Mouse (Mus musculus) heart, postnatal 10 days (tissue): ENCODE measurements around the gene Lst1. TPM values are rescaled to one million over a fixed set of nuclear protein-coding genes. Genes with fewer than 3 reads are reported as not detected.

Experiments used
- DNase-seq, 2 experiments: peaks; one replicate each; pipeline ENCODE4 v3.0.0; 2021
- intact Hi-C: fragments of 180-260 bp; cut with DNase I; formaldehyde crosslinking; loops from one replicate; pipeline ENCODE4 v1.15.1; 2025
- total RNA-seq, 2 experiments: library from RNA; stranded (reverse); gene quantifications; 2 replicates each; pipeline ENCODE4 v1.2.3; 2021

Lst1 gene
- total RNA-seq, 2 experiments from 2014 or later: 2.8 to 4.5 TPM

DNA sequence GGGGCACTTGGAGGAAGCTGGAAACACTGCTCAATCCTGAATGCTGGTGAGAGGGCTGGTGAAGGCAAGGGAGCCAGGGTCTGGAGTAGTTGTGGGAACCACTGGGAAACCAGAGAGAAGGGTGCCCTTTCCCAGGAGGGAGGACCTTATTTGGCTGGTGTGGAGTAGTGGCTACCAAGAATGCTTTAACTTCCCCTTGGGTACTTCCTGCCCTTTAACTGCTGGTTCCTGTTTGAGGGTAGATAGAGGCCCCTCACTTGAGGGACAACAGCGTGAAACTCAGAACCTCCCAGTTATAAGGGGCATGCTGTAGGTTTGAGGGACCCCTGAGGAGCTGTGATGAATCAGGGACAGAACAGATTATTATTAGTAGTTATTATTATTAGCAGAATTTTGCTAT, 947 bp upstream of the Lst1 start:
- intact Hi-C loops: no loop called here
- no peak for DNase-seq

DNA sequence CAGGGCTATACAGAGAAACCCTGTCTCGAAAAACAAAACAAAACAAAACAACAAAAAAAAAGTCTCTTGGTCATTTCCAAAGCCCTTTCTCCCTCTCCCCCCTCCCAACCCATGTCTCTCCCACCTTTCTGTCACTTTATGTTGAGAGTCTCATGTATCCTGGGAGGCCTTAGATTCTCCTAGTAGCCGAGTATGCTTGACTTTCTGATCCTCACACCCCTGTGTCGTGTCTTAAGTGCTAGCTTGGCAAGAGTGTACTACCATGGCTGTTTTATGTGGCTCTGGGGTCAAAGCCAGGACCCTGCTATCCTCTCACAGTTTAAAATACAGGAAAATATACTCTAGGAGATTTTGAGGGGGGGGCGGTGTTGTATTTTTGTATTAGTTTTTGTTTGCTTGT, 894 bp downstream of the Lst1 start:
- intact Hi-C loops: no loop called here
- DNase-seq: no peak

DNA sequence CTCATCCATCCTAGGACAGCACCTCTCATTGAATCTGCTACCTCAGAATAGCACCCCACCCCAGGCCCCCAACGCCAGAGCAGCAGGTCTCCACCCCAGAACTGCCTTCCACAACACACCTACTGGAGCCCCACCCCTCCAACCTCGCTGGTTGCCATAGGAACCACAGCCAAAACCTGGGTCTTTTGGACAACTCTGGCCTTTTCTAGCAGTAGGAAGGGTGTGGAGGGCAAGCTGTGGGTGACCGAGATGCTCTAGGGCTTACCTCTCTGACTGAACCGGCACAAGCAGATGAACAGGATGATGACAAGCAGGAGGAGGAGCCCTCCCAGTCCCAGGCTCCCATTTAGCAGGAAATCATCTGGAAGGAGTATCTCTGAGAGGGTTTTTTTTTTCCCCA, 1.6 kb downstream of the Lst1 start:
- peak in 1 of 2 experiments; percentile 50 for DNase-seq
- intact Hi-C loops: no loop called here

DNA sequence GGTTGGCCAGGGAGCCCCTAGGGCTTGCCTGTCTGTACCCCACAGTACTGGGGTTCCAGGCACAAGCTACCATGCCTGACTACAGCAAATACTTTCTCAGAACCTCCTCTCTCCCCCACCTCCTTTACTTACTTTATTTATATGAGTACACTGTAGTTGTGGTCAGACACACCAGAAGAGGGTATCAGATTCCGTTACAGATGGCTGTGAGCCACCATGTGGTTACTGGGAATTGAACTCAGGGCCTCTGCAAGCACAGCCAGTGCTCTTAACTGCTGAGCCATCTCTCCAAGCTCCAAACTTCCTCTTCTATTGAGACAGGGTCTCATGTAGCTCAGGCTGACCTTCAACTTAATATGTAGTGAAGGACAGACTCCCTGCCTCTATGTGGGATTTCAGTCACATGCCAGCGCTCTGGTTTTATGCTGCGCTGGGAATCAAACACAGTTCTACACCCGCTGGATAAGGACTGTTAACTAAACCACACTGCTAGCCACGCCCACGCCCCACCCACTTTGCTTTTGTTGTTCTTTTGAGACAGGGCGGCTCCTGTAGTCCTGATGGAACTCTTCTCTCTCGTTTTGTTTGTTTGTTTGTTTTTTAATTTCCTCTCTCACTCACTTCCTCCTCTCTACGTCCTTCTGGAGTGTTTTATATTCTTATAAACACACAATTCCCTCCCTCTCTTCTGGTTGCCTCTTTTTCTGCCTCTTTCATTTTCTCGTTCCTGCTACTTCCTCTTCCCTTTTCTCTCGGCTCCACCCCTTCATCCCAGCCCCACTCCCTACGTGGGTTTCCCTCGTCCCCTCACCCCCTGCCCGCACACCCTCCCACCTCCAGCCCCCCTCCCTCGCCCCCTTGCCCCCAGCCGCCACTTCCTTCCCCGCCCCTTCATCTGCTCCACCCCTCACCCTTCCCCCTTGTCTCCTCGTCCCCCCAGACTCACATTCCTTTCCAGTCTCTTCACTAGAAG, 2.3 kb downstream of the Lst1 start:
- intact Hi-C loops: no loop called here
- peak; percentile 72 to 83 for DNase-seq

DNA sequence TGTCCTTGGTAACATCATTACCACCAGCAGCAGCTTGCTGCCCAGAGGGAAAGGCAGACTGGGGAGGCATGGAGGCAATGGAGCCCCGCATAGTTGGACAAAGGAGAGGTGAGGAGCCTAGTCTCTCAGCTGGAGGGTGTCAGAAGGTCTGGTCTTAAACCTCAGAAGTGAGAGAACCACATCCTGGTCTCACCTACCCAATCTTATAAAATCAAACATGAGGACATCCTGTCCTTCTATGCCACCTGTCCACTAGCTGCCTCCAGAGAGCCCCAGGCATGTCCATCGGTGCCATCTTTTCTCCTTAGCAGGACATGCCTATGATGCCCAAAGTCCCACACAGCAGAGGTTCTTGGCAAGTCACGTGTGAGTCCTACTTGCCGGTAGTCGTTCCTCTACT, 8.1 kb downstream of the Lst1 start:
- intact Hi-C loops: no loop called here
- DNase-seq: no peak

DNA sequence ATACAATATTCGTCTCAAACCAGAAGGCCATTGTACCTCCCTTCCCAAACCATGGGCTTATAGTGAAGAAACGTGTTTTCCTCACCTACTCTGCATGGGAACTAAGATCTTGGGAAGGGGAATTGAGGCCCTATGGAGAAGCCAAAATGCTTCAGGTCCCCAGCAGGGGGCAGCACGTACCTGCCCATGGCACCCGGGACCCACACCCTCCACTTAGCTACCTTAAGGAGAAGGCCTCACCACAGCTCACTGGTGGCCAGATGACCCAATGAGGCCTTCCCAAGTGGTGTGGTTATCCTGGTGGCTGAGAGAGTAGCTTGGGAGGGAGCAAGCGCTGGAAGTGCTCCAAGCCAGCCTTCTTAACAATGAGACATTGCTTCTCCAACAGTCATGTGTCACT, 9.7 kb downstream of the Lst1 start:
- peak; percentile 77 to 83 for DNase-seq
- intact Hi-C loops: loop anchor here (1.0 to 2.0 kb wide), 3 partner anchors 16 to 58 kb away; partner anchors contain the start of gene Ltb

DNA sequence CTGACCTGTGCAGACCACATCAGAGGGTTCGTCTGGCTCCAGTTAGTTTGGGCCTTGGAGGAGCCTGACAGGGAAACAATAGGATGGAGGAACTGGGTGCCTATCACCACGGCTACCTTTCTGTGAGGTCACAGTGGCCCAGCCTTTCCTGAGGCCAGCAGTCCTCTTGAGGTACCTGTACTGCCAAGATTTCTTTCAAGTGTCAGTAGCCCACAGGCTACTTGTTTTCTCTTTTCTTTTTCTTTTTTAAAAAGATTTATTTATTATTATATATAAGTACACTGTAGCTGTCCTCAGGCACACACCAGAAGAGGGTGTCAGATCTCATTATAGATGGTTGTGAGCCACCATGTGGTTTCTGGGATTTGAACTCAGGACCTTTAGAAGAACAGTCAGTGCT, 12.3 kb downstream of the Lst1 start, which contains the start of gene Aif1:
Gene Aif1 (minus strand): TSS at position 101 of the 400 bp plus-strand sequence.
- DNase-seq: no peak
- intact Hi-C loops: no loop called here

DNA sequence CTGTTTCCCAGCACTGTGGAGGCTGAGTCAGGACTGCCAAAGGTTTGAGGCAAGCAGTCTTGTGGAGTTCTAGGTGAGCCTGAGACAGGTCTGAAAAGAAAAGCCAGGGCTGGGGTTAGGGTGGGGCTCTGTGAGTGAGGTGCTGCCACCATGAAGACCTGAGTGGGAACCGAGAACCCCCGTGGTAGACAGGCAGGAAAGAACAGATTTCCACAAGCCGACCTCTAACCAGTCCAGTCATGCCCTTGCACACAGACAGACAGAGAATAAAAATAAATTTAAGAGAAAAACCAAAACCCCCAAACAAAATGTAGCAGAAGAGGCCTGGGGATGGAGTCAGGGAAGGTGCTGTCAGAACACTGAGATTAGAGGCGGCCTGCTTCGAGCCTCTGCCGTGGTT, 12.9 kb downstream of the Lst1 start:
- no peak for DNase-seq
- intact Hi-C loops: no loop called here

DNA sequence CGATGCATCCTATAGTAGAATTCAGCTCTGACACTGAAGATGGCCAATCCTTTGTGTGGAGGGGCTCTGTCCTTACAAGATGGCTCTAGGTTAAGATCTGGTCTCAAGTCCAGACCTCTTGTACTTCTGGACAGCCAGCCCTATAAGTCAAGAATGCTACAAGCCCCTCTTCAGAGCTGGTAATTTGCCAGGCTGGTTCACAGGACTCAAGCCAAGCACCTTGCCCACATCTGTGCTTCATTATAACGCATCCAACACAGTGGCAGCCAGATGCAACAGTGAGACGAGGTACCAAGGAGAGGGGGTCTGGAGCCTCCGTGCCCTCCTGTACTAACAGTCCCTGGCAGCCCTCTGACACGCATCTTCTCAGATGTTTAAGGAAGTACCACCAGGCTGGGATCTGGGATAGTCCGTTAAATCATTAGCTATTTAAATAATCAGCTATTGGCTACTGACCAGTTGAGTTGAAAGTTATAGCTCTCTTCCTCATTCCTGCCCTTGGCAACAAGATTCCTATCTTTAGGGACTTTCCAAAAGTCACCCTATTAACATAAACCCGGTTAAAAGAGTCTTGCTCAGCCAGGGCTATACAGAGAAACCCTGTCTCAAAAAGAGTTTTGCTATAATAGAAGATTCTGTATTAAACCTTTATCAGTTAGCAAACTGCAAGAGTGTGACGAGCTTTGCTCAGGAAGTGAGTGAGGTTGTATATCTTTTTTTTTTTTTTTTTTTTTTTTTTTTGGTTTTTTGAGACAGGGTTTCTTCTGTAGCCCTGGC, 13.8 kb downstream of the Lst1 start:
- intact Hi-C loops: no loop called here
- no peak for DNase-seq

DNA sequence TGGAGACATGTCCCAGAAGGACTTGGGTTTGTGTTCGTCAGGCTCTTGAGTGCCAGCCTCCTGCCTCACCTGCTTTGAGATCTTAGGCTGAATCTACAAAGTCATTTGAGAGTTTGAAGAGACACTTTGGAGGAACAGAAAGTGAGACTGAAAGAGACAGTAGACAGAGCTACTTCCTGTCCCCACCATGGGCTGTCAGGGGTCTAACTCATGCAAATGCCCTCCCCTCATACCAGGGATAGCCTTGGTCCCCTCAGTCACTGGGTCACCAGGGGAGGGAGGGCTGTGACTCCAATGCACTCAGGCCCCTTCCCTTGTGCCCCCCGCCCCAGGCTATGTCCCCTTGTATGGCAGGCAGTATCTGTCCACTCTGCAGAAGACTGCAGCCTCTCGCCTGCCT, 14.9 kb downstream of the Lst1 start:
- intact Hi-C loops: no loop called here

DNA sequence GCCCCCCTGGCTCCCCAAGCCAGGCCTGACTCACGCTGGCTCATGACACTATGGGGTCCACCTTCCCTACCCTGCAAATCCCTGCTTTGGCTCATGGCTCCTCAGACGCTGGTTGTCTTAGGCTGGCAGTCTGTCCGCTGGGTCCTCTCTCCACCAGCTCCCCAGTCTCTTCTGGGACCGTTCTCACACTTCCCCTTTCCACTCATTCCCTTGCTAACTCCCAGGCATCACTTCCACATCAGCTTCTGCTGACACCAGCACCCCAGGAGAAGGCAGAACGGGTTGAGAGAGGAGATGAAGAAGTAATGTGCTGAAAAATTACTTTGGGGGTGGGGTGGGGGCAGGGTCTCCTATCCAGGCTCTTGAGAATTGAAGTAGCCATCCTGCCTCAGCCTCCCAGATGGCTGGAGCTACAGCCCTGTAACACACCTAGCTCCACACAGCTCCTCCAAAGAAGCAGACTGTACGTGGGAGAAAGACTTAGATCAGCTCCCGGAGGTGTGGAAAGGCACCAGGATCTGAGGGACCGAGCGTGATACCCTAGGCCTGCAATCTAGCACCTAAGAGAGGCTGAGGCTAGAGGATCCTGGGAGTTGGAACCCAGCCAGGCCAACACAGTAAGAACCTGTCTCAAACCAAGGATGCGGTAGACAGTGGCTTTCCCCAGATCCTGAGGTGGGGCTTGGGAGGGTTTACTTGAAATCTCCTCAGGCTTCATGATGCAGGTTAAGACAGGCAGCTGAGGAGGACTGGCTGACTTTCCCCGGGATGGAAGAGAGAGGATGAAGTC, 15.6 kb downstream of the Lst1 start:
- intact Hi-C loops: no loop called here
- no peak for DNase-seq

More for the DNA sequence above, 14.9 kb downstream of the Lst1 start:
- no peak for DNase-seq

DNA sequence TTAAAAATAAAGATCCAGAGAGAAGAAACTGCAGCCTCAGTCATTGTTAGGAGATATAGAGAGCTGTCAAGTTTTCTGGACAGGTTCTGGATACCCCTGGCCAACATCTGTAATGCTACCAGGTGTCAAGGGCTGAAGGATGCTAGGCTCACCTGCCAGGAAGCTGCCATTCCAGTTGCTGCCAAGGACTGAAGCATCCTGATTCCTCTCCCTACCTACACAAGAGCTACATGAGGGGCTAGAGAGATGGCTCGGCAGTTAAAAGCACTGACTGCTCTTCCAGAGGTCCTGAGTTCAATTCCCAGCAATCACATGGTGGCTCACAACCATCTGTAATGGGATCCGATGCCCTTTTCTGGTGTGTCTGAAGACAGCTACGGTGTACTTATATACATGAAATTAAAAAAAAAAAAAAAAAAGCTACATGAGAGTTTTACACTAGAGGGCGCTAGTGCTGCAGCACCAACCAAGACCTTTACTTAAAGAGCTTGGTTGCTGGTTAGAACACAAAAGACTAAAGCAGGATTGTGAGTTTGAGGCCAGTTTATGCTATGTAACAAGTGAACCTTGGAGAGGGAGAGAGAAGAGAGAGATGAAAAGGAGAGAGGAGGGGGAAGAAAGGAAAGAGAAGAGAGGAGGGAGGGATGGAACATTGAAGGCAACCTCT, 19.6 kb downstream of the Lst1 start:
- intact Hi-C loops: no loop called here
- no peak for DNase-seq

DNA sequence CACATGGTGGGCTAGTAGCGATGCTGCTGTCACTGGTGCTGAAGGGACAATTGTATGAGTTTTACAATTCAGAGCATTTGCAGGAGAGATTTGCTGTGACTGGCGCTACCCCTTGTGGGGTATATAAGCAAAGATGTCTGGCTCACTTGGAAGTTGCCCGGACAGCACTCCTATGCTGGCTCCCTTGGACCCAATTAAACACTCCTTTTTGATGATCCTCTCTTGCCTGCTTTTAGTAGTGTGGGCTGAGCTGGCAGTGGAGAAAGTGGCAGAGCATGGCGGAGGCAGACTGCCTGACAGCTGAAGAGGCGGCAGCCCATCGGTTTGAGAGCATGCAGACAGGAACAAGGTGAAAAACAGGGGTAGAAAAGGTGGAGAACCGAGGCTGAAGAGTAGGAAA, 20.4 kb downstream of the Lst1 start:
- DNase-seq: no peak
- intact Hi-C loops: loop anchor here (2.0 kb wide), 1 partner anchor 65 kb away; the partner anchor contains the start of gene Atp6v1g2

DNA sequence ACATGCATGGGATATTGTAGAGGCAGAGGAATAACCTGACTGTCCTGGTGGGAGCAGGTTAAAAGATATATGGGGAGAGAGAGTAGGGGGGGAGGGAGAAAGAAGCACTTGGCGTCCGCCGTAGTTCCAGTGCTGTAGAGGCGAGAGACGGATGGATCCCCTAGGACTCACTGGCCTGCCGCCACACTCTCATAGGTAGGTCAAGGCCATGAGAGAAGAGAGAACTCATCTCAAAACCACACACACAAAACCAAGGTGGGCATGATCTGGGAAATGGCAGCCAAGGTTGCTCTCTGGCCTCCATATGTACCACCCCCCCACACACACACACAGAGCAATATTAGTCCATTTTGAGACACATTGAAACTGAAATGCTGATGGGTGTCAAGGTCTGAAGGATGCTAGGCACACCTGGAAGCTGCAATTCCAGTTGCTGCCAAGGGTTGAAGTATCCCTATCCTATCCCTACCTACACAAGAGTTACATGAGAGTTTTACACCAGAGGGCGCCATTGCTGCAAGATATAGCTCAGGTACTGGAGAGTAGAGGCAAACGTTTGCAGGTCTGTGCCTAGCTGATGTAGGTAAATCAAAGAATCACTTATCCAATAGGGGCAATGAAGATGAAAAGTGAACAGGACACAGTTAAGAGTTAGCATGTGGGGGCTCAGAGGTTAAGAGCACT, 21.7 kb downstream of the Lst1 start:
- peak; percentile 55 to 69 for DNase-seq
- intact Hi-C loops: loop anchor here (2.0 kb wide), 1 partner anchor 66 kb away; the partner anchor contains the start of gene Atp6v1g2

DNA sequence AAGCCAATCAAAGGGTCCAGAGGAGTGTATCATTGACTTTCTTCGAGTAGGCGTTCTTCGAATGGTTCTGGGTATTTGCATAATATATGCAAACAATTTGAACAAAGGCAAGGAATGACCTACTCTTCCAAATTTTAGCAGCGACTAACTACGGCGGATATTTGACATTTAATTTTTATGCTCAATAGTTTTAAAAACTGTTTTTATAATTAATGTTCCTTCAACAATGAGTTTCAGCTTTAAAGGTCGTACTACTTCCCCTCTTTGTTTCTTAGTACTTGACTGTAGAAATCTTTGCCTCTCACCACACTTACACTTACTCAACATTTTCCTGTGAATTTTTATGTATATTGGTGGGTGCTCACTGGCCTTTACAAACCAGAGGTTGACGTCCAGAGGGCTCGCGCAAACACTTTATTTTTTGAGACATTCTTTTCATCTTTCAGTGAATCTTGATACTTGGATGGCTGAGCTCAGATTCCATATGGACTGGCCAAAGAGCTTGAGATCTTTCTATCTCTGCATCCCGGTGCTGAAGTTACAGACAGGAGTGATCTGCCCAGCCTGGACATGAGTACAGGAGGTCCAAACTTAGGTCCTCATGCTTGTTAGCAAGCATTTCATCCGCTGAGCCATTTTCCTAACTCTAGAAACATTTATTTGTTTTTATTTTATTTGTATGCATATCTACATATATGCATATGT, 22.6 kb downstream of the Lst1 start:
- intact Hi-C loops: loop anchor here (2.0 kb wide), 1 partner anchor 67 kb away; the partner anchor contains the start of gene Atp6v1g2
- no peak for DNase-seq

DNA sequence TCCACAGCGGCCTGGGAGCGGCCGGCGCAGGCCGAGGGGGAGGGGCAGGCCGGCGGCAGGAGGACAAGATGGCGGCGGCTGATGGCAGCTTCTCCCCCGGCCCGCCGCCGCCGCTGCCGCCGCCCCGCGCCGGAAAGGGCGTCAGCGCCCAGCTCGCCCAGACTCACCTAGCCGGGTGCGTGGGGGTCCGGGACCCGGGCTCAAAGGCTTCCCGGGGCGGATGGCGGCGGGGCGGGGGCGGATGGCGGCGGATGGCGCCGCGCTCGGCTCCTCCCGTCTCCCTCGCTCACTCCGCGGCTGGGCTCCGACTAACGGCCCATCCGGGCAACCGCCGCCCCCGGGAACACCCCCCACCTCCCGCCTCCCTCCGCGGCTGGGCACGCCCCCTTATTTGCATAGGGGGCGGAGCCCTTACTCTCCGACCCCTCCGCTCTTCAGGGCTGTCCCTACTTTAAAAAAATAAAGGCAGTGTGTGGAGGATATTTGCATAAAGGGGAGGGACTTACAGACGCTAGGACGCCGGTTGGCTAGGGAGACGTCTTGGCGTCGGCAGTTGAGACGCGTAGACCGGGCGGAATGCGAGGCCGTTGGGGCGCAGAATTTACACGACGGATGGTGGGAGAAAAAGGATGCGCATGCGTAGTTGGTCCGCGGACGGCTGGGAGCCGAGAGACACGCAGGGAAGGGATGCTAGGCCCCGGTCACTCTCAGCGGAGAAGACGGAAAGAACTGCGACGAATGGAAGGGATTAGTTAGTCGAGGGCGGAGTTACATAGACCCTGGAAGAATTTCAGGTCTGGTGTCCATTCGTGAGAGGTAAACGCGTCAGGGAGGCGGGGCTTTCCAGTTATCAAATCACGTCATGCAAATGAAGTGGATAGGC, 23.4 kb downstream of the Lst1 start, which contains the start of gene Prrc2a:
Gene Prrc2a (minus strand): TSS at position 330 of the 883 bp plus-strand sequence.
- DNase-seq: peak; percentile 99
- intact Hi-C loops: loop anchor here (5.0 kb wide), 1 partner anchor 38 kb away; the partner anchor contains the start of gene D17H6S53E

DNA sequence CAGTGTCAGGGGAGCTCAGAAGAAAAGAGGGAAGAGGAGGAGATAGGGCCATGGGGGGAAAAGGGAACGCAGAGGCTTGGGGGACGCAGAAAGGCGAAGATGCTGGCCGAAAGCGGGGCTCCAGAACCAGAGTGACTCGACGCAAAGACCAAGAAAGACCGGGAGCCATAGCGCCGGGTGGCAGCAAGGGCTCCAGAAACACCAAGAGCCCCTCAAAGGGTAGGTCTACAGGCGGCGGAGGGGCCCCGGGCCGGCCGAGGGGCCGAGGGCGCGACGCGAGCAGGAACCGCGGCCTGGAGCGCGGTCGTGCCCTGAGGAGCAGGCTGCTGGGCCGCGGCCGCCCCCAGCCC, 24.0 kb downstream of the Lst1 start:
- intact Hi-C loops: loop anchor here (5.0 kb wide), 1 partner anchor 37 kb away; the partner anchor contains the start of gene D17H6S53E
- DNase-seq: no peak
